Mouse (Mus musculus) thymus, postnatal 10 days (tissue): ENCODE measurements at regions not wholly inside any gene's neighbourhood (a gene's known extent, or its start where the extent isn't known, plus 50 kb on each side); places are given as distances from the start of the nearest gene placed in this dataset.
"Not testable (repeated sequence)": the region's sequence is repeated elsewhere in the genome, so short reads cannot be mapped to it uniquely, and the experiment has no call there.

Experiments
- DNase-seq, 2 experiments: peaks; one replicate each; pipeline ENCODE4 v3.0.0; 2021; ENCODE audit warnings: low spot score in 2 of 2

GRCm38 (mm10) chr8:89562597-89562996 lies 518.6 kb upstream of the Sall1 start:
- no peak for DNase-seq

DNA sequence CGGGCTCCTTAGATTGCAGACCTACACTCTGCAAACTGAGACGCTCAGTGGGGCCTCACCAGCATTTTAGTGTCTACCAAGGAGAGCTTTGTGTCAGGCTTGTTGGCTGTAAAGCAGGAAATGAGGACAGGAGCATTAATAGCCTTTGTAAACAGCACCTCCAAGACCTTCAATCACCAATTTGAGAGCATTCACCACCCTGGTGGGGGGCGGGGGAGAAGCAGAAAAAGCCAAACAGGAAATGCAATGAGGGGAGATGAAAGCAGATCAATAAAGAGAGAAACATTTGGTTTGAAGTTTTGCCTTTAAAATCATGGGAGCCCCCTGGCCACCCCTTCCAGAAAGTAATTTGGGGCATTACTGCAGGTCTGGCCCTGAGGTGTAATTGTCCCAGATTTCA lies 497.3 kb upstream of the Sall1 start:
- no peak for DNase-seq

GRCm38 (mm10) chr8:89534605-89535004 lies 490.6 kb upstream of the Sall1 start:
- no peak for DNase-seq

DNA sequence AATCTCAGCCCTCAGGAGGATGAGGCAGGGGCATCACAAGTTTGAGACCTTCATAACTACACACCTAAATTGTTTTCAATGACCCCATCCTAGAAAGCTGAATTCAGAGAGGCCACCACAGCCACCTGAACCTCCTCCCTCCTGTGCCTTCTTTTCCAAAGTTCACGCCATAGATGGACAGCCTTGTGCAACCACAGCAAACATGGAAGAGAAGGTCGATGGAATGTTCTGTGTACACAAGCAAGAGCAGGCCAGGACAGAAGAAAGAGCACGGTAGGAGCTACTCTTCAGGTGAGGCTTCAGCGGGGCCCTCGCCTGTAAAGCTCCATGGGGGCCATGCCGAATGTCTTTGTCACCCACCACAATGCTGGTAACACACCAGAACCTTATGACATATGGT lies 481.1 kb upstream of the Sall1 start:
- no peak for DNase-seq

- no peak for DNase-seq
These were observed 479.4 kb upstream of the Sall1 start for GRCm38 (mm10) chr8:89523336-89523735.

DNA sequence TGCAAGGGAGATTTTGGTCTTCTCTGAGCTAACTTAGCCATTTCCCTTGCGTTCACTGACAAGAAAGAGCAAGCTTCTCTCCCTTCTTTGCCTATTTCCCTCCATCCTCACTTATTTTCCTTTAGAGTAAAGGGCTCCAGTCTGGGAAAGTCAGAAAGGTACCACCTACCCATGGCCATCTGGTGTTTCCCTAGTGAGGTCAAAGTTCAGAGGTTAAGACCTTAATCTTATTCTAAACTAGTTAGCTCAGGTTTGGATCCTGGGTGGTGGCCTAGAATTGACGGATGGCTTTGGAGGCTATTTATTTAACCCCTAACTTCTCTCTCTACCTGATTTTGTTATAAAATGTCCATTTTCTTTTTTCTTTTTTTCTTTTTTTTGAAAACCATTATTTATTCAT lies 472.6 kb upstream of the Sall1 start:
- DNase-seq: no peak

DNA sequence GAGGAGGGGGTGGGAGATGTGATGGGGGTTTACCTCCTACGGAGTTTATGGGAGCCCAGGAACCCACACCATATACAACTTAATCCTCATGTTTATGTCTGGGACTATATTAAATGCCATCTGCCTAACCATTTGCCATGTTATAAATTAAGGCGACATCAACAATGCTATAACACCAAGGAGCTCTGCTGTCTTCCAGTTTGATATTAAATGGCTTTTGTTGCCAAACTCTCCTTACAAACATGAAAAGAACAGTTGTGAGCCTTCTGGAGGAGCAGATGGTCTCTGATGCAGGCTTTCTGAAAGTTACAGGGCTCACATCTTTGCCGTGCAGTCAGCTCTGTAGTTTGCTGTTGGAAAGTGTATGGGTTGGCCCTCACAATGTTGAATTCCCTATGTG lies 470.3 kb upstream of the Sall1 start:
- no peak for DNase-seq

- no peak for DNase-seq
These were observed 463.7 kb upstream of the Sall1 start for GRCm38 (mm10) chr8:89507639-89508038.

- DNase-seq: no peak
These were observed 459.7 kb upstream of the Sall1 start for GRCm38 (mm10) chr8:89503545-89504234.

DNA sequence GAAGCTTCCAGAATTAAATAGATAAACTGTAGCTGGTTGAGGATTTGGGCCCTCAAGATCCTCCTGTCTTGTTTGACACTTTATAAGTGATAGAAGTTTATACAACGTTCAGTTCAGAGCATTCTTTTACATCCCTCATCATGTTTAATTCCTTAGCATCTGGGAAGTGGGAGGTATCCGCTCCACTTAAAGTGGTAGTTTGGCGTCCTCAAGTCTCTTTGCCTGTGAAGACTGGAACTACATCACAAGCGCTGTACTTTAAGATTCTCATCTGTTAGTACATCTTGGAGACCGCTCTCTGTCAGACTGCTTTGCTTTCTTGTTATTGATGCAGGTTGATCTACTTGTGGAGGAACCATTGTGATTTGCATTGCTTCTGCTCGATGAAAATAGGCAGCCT lies 459.1 kb upstream of the Sall1 start:
- DNase-seq: no peak

- DNase-seq: no peak
These were observed 457.8 kb upstream of the Sall1 start for GRCm38 (mm10) chr8:89501756-89502155.

DNA sequence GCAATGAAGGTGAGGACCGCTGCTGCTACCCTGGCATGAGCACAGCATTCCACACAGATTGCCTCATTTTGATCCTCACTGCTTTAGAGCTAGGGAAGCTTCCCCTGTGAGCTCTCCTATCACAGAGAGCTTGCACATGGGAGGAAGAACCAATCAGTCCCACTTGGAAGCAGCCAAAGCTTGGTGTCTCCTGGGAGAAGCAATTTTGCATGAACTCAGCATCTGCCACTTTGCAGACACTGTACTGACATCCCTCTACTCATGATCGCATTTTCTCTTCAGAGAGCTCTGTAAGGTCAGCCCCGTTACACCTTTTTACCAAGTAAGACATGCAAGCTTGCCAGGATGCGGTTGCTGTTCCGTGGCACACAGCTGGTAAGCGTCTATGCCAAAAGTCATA lies 455.9 kb upstream of the Sall1 start:
- DNase-seq: no peak

DNA sequence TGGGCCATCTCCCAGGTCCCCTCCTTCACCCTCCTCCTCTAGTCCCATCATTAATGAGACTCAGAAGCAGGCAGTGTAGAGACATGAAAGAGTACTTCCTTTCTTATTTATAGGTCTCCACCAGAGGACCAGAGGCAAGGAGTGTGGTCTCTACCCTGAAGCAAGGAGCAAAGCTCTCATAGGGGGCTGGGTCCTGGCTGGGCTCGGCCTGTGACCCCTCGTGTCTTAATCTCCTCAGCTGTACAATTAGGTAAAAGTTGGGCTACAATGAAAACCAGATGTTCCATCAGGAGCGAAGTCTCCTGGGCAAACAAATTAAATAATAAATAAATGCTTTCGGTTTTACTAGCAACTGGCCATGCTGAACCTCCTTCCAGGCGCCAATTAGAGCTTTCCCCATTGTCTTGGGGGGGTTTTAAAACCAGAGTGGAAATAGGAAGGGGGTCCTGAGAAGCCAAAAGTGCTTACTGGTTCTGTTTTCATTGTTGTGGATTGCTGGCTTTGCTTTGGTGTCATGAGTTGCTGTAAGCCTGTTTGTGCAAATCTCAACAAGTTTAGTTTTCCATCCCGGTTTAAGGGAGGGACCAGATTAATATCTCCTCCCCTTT lies 454.2 kb upstream of the Sall1 start:
- no peak for DNase-seq

GRCm38 (mm10) chr8:89492336-89492735 lies 448.4 kb upstream of the Sall1 start:
- DNase-seq: no peak

DNA sequence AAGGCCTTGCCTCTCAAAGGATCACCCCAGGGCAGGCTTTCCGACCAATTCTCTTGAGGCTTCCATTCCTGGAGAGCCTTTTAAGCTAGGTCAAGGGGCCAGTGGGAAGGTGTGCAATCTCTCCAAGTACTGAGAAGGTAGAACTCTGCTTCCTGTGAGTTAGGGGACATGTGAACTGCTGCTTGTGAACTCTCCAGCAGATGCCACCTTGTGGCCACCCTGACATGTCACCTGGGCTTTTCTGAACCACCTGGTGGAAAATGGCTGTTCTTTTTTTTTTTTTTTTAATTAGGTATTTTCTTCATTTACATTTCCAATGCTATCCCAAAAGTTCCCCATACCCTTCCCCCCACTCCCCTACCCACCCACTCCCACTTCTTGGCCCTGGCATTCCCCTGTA lies 438.5 kb upstream of the Sall1 start:
- not testable (repeated sequence) for DNase-seq

- DNase-seq: no peak
These were observed 433.0 kb upstream of the Sall1 start for GRCm38 (mm10) chr8:89476930-89477329.

DNA sequence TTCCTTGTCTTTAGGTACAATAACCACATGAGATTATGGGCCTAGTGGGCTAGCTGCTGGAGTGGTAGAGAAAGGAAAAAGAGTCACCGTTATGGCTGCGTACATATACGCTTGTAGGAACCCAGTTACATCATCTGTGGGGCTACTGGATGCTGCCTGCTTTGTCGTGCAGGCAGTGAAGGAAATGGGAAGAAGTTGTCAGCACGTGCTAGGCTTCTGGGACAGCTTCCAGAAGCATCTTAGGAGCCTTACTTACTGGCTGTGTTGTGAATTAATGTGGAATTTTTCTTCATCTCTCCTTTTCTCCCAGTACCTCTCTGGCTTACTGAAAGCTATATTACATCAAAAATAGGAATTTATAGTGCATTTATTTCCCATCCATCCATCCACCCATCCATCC lies 427.2 kb upstream of the Sall1 start:
- no peak for DNase-seq

DNA sequence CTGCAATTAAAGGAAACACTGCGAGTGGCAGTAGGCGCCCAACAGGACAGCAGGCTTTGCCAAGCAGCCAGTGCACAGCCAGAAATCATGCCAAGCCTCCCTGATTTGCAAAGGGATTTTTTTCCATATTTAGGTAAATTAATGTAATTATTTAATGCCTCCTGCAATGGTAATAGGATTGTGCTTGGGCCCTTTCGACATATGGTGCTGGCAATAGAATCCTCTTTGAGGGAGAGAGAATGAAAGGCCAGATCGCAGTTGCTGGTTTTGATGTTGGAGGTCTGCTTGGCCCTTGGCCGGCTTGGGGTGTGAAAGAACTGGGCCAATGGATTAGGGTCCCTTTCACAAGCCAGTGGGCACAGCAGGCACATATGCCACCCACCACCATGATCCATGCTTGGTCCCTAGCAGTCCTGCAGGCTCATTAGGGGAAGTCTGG lies 424.8 kb upstream of the Sall1 start:
- no peak for DNase-seq

DNA sequence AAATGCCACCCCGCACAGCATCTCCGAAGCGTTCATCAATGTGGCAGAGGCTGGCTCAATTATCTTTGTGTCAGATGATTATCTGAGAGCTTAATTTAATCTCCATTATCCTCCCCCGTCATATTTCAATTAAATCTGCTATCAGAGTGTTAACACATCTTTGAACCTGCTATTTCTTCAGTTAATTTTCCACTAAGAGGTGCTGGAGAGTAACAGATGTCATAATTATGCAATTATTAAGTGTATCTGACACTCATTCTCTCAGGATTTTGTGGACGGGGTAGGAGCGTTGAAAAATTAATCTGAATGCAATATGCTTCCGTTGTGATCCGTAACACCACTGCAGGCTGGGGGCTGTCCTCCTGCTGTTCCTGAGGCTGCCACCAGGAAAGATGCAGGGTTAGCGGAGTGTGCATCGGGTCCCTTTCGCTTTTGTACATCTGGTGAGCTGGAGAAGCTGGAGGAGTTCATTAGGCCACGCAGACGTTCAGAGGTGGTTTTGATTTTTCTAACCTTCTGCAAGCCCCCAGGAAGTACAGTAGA lies 421.3 kb upstream of the Sall1 start:
- no peak for DNase-seq

DNA sequence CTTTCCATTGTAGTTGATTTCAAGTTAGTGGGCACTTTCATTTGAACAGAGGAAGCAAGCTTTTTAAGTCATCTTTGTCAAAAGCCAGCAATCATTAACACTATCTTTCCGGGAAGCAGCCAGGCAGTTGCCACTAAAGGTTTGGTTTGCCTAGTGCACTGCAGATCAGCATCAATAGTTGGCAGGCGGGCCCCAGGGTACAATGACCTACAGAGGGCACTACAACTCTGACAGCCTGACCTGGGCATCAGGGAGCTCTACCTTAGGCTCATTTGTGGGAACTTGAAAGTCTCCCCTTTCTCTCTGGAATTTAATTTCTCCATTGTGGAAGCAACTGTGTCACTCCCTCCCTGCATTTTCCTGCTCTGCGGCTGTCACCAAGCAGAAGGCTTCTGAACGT lies 412.6 kb upstream of the Sall1 start:
- no peak for DNase-seq

GRCm38 (mm10) chr8:89455731-89456130 lies 411.8 kb upstream of the Sall1 start:
- DNase-seq: no peak

- DNase-seq: no peak
These were observed 410.2 kb upstream of the Sall1 start for GRCm38 (mm10) chr8:89454197-89454596.

GRCm38 (mm10) chr8:89453724-89454123 lies 409.8 kb upstream of the Sall1 start:
- no peak for DNase-seq

DNA sequence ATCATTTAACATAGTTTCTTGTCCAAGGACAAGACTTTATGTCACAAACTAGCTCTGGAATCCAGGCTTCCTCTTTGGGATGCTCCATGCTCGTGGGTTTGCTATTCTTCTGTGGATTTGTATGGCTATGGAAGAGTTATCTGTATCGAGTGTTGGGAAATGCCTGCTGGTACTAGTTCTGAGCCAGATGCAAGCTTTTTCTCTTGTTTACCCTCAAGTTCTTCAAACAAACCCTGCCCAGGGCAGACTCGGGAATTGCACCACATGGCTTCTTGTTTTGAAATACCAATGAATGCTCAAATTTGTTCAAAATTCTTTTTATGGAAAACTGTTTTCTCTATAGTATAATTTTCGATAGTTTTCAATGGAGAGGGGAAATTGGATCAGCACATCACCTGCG lies 400.5 kb upstream of the Sall1 start:
- no peak for DNase-seq
